Mouse (Mus musculus): ENCODE measurements around the gene Ocel1. TPM values are rescaled to one million over a fixed set of nuclear protein-coding genes. Genes with fewer than 3 reads are reported as not detected.

Ocel1 gene
- polyA plus RNA-seq, 1 experiment = 36.5 TPM

GRCm38 (mm10) chr8:71411535-71412273 lies 40.6 kb downstream of the Ocel1 start:
- H3K27ac ChIP-seq (ENCODE audit: control insufficient read depth, insufficient read depth, low read depth, low read length) = no peak overlapping the region

GRCm38 (mm10) chr8:71422121-71422520 lies 51.0 kb downstream of the Ocel1 start:
- Histone ChIP-seq H3K27me3 (ENCODE audit: control insufficient read depth, insufficient read depth, low read length) (no peaks in the 10 kb centered on the region), H3K4me1 (ENCODE audit: control insufficient read depth, insufficient read depth, low read length) (no peaks in the 10 kb centered on the region), H3K36me3 (ENCODE audit: control insufficient read depth, insufficient read depth, low read length) (no peaks in the 10 kb centered on the region), H3K27ac (ENCODE audit: control insufficient read depth, insufficient read depth, low read depth, low read length) (no peak overlapping the region), H3K4me3 (ENCODE audit: control insufficient read depth, low read depth, low read length) (no peak overlapping the region)
- TF ChIP-seq CTCF (IDR thresholded peaks at IDR 0.05; ENCODE audit: control insufficient read depth, insufficient read depth, insufficient replicate concordance, low read depth, low read length) (no peak), POLR2A (IDR thresholded peaks at IDR 0.05; ENCODE audit: control insufficient read depth, low read depth, low read length) (no peak)

More at GRCm38 (mm10) chr8:71411535-71412273, 40.6 kb downstream of the Ocel1 start:
- no peaks in the 10 kb centered on the region for H3K36me3 ChIP-seq (ENCODE audit: control insufficient read depth, insufficient read depth, low read length)
- H3K4me1 ChIP-seq (ENCODE audit: control insufficient read depth, insufficient read depth, low read length) = peaks cover 1% of the 10 kb centered on the region
- TF ChIP-seq POLR2A (IDR thresholded peaks at IDR 0.05; ENCODE audit: control insufficient read depth, low read depth, low read length) (no peak), CTCF (IDR thresholded peaks at IDR 0.05; ENCODE audit: control insufficient read depth, insufficient read depth, insufficient replicate concordance, low read depth, low read length) (no peak)
- no peaks in the 10 kb centered on the region for H3K27me3 ChIP-seq (ENCODE audit: control insufficient read depth, insufficient read depth, low read length)
- no peak overlapping the region for H3K4me3 ChIP-seq (ENCODE audit: control insufficient read depth, low read depth, low read length)

Other genes starting within 250 kb of the Ocel1 start
- gene Myo9b, start 98.6 kb upstream of the Ocel1 start, polyA plus RNA-seq (2012; rRNA removed) = 8.2 and 8.8 TPM in 2 replicates
- 4.1 and 4.5 TPM in 2 replicates for gene Haus8, start 98.4 kb upstream of the Ocel1 start, polyA plus RNA-seq (2012; rRNA removed)
- 158 and 169 TPM in 2 replicates for gene Use1, start 4.5 kb upstream of the Ocel1 start, polyA plus RNA-seq (2012; rRNA removed)
- 10.2 and 10.8 TPM in 2 replicates for gene Nr2f6, start 10.7 kb downstream of the Ocel1 start, polyA plus RNA-seq (2012; rRNA removed)
- 1.3 and 1.8 TPM in 2 replicates for gene Ushbp1, start 24.5 kb downstream of the Ocel1 start, polyA plus RNA-seq (2012; rRNA removed)
- gene Babam1, start 25.6 kb downstream of the Ocel1 start, polyA plus RNA-seq (2012; rRNA removed) = 70.6 and 76.6 TPM in 2 replicates
- 1.9 and 2.3 TPM in 2 replicates for gene Ankle1, start 34.7 kb downstream of the Ocel1 start, polyA plus RNA-seq (2012; rRNA removed)
- gene Abhd8, start 92.4 kb downstream of the Ocel1 start, polyA plus RNA-seq (2012; rRNA removed) = 231 and 283 TPM in 2 replicates
- gene Mrpl34, start 93.7 kb downstream of the Ocel1 start, polyA plus RNA-seq (2012; rRNA removed) = 14.2 and 19.5 TPM in 2 replicates
- 136 and 152 TPM in 2 replicates for gene Dda1, start 97.9 kb downstream of the Ocel1 start, polyA plus RNA-seq (2012; rRNA removed)
- gene Ano8, start 114.7 kb downstream of the Ocel1 start, polyA plus RNA-seq (2012; rRNA removed) = 0.99 and 1.2 TPM in 2 replicates
- 6.1 and 6.3 TPM in 2 replicates for gene Gtpbp3, start 116.8 kb downstream of the Ocel1 start, polyA plus RNA-seq (2012; rRNA removed)
- gene Plvap, start 140.5 kb downstream of the Ocel1 start, polyA plus RNA-seq (2012; rRNA removed) = 0.95 and 2.4 TPM in 2 replicates
- 0.05 TPM in 1 of 2 replicates, not detected in the other for gene Ccdc194, start 154.4 kb downstream of the Ocel1 start, polyA plus RNA-seq (2012; rRNA removed)
- gene Bst2, start 166.2 kb downstream of the Ocel1 start, polyA plus RNA-seq (2012; rRNA removed) = 16.0 and 19.8 TPM in 2 replicates
- gene Mvb12a, start 171.6 kb downstream of the Ocel1 start, polyA plus RNA-seq (2012; rRNA removed) = 55.1 and 61.7 TPM in 2 replicates
- gene Tmem221, start 187.6 kb downstream of the Ocel1 start, polyA plus RNA-seq (2012; rRNA removed) = 0.86 and 0.88 TPM in 2 replicates
- 0.29 and 0.47 TPM in 2 replicates for gene Nxnl1, start 195.3 kb downstream of the Ocel1 start, polyA plus RNA-seq (2012; rRNA removed)
- 72.5 and 82.1 TPM in 2 replicates for gene Slc27a1, start 197.6 kb downstream of the Ocel1 start, polyA plus RNA-seq (2012; rRNA removed)
- 88.4 and 93.6 TPM in 2 replicates for gene Pgls, start 220.9 kb downstream of the Ocel1 start, polyA plus RNA-seq (2012; rRNA removed)
- gene Fam129c, start 226.3 kb downstream of the Ocel1 start, polyA plus RNA-seq (2012; rRNA removed) = 2.2 and 3.9 TPM in 2 replicates
- 31.0 and 37.4 TPM in 2 replicates for gene Colgalt1, start 239.7 kb downstream of the Ocel1 start, polyA plus RNA-seq (2012; rRNA removed)

Measured in testis, adult 2 months (tissue).